Mouse (Mus musculus): ENCODE data around the gene Syk. TPM values are rescaled to one million over a fixed set of nuclear protein-coding genes. Genes with fewer than 3 reads are reported as not detected.

Gene Syk
- polyA plus RNA-seq, 1 experiment, result 126 TPM

DNA sequence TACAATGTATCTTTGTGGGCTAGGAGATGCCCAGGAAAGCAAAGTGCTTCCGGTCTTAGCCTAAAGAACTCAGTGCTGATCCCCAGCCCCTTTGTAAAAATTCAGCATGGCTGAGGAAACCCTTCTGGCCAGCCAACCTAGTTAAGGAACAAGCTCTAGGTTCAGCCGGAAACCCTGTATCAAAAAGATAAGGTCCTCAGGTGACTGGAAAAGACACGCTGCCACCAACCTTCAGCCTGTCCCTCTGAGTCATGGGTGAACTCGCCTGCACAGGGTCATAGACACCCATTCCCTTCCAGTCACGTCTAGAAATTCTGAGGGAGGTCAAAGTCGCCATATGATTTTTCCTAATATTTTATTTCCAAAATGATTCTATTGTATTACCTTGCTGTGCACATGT is 109.3 kb downstream of the Syk start:
- H3K36me3 ChIP-seq (ENCODE audit: control insufficient read depth, insufficient read depth, low read length), result no peaks in the 10 kb centered on the region
- H3K4me1 ChIP-seq (ENCODE audit: control insufficient read depth, insufficient read depth, insufficient read length), result no peaks in the 10 kb centered on the region
- WGBS, result 81% methylated on average over 6 of the region's 6 CpGs
- H3K4me3 ChIP-seq (ENCODE audit: extremely low read depth, insufficient read depth, insufficient read length), result no peak overlapping the region
- no peaks in the 10 kb centered on the region for H3K27me3 ChIP-seq (ENCODE audit: control insufficient read depth, insufficient read depth, low read length)
- H3K27ac ChIP-seq (ENCODE audit: insufficient read depth, low read length), result no peak overlapping the region
- DNase-seq (ENCODE audit: low read depth in 1 of 2, low spot score in 2 of 2), result no peak
- TF ChIP-seq CTCF (IDR thresholded peaks at IDR 0.05; ENCODE audit: extremely low read depth, insufficient read depth, insufficient read length, insufficient replicate concordance), result no peak
- TF ChIP-seq POLR2A (IDR thresholded peaks at IDR 0.05; ENCODE audit: low read depth, low read length), result no peak

DNA sequence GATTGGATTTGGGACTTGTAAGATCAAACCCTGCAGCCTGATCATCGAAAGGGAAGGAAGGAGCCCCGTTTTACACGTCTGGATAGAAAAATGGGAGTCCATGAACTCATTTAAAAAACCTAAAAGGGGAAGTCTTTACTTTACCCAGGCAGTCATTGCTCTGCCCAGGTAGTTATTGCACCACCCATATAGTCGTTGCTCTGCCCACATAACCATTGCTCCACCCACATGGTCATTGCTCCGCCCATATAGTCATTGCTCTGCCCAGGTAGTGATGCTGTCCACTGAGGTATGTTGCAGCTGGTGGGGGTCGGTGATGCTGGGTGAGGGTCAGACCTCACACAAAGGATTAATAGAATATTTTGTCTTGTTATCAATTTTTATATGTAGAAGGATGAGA is 111.9 kb downstream of the Syk start:
- Histone ChIP-seq H3K27ac (ENCODE audit: insufficient read depth, low read length) (no peak overlapping the region), H3K4me3 (ENCODE audit: extremely low read depth, insufficient read depth, insufficient read length) (no peak overlapping the region), H3K4me1 (ENCODE audit: control insufficient read depth, insufficient read depth, insufficient read length) (no peaks in the 10 kb centered on the region), H3K36me3 (ENCODE audit: control insufficient read depth, insufficient read depth, low read length) (no peaks in the 10 kb centered on the region), H3K27me3 (ENCODE audit: control insufficient read depth, insufficient read depth, low read length) (no peaks in the 10 kb centered on the region)
- TF ChIP-seq POLR2A (IDR thresholded peaks at IDR 0.05; ENCODE audit: low read depth, low read length) (no peak), CTCF (IDR thresholded peaks at IDR 0.05; ENCODE audit: extremely low read depth, insufficient read depth, insufficient read length, insufficient replicate concordance) (no peak)
- WGBS, result 51% methylated on average over 6 of the region's 6 CpGs
- no peak for DNase-seq (ENCODE audit: low read depth in 1 of 2, low spot score in 2 of 2)

Other genes with a start within 250 kb of the Syk start
- 2.0 TPM in 2 replicates for gene Diras2, start 51.9 kb upstream of the Syk start, polyA plus RNA-seq (2012; rRNA removed)